Mouse (Mus musculus): ENCODE results near the gene Trim34b.
A peak's percentile ranks its signal among the peaks of the same experiment; 100 is the strongest.
"Not testable (repeated sequence)": the region's sequence is repeated elsewhere in the genome, so short reads cannot be mapped to it uniquely, and the experiment has no call there.

Gene Trim34b

DNA sequence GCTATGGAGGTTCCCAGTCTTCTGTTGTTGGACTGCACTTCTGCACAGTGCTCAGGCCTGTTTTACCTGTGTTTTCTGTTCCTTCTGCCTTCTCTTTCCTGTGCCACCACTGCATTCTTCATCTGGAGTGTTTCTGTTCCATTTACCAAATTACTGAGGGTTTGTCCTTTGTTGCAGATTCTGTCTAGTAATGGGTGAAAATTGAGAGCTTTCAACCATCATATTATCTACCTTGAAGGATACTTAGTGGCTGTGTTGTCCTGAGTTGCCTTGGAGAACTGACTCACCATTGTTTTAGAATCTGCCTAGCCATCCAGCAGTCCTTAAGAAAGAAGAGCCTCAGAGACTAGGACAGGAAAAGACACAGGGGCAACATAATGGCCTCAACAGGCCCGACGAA lies at the start of gene Trim34b:
Trim34b (plus strand) TSS at position 301 of the 400 bp plus-strand sequence.
- not testable (repeated sequence) for DNase-seq

DNA sequence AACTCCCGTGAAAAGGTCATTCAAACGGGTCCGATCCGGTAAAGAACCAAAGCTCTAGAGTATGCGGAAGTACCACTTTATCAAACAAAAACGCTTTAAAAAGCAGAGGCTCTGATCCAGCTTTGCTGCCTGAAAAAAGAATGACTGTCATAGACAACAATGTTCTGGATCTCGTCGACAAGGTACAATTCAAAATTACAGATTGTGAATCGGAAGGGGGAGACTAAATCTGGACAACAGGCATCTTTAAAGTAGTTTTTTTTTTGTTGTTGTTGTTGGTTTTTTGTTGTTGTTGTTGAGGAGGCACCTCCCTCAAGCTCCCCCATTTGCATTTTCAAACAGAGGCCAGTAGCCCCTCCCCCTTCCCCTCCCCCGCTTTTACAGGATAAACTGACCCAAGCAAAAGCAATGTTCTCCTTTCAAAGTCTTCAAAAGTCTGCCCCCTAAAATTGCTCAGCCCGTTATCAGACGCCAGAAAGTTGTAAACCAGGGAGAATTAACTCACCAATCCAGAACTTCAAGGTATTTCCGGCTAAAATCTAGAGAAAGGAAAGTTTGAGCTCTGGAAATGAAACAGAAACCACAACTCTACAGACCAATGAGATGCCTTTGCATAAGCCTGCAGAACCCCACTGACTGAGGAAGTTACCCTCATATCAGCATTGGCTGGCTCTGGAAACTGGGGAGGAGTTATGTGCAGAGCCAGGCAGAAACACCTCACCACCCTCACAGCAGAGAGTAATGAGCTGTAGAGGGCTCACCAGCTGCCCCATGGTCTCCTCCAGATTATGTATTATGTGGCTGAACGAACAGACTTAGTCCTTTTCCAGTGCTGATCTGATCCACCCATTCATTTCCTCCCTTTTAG lies 41.5 kb upstream of the Trim34b start, which contains the start of gene Trim5:
Trim5 (minus strand) TSS at position 519 of the 868 bp plus-strand sequence.
- DNase-seq, result peak in 1 of 2 experiments; percentile 6

DNA sequence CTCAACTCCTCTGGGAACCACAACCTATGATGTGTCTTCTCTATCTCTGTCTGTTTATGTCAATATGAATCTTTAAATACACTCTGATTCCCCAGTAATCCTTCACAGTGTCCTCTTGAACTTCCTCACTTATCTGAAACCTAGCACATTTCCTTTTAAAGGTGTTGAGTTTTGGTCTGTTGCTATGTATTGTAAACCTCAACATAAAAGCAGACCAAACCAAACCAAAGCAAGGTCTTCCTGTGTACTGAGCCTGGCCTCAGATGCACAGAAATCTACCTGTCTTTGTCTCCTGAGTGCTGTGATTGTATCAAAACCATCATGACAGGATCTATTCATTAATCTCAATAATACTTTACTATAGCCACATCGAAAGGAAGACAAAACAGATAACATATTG lies 38.6 kb upstream of the Trim34b start:
- DNase-seq, result no peak

DNA sequence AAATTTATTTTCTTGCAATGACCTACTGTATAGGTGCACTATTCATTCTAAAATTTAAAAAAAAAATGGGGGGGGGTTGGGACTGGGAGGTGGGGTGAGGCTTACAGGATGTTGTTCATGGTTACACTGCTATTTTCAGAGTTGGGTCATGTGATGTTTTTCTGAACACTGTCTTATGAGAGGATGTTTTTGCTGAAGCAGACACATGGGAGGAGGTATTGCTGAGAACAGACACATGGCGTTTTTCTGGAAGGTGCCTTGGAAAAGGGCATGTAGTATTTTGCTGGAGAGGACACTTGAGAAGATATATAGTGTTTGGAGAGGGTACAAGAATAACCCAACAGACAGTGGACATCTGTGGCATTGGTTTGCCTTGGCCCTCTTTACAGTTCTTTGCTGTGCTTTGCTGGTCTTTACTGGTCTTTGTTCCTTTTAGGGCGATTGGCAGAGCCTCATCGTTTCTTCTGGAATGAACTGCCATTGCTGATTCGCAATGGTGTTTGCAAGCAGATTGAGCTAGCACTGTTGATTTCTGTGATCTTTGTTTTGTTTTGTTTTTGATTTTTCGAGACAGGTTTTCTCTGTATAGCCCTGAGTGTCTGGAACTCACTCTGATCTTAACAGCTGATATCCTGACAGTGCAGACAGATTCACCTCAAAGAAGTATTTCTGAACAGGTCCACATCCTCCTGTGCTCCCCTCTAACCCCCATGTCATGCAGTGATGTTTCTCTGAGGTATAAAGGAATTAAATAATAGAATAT lies 37.5 kb upstream of the Trim34b start:
- DNase-seq, result no peak

DNA sequence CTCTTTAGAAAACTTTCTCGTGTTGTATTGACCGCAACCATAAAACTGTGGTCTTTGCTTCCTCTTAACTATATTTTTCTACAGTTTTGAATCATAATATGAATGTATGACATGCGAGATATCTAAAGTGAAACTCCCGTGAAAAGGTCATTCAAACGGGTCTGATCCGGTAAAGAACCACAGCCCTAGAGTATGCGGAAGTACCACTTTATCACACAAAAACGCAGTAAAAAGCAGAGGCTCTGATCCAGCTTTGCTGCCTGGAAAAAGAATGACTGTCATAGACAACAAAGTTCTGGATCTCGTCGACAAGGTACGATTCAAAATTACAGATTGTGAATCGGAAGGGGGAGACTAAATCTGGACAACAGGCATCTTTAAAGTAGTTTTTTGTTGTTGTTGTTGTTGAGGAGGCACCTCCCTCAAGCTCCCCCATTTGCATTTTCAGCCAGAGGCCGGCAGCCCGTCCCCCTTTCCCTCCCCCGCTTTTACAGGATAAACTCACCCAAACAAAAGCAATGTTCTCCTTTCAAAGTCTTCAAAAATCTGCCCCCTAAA lies 14.4 kb upstream of the Trim34b start:
- peak in 1 of 2 experiments; percentile 10 for DNase-seq

DNA sequence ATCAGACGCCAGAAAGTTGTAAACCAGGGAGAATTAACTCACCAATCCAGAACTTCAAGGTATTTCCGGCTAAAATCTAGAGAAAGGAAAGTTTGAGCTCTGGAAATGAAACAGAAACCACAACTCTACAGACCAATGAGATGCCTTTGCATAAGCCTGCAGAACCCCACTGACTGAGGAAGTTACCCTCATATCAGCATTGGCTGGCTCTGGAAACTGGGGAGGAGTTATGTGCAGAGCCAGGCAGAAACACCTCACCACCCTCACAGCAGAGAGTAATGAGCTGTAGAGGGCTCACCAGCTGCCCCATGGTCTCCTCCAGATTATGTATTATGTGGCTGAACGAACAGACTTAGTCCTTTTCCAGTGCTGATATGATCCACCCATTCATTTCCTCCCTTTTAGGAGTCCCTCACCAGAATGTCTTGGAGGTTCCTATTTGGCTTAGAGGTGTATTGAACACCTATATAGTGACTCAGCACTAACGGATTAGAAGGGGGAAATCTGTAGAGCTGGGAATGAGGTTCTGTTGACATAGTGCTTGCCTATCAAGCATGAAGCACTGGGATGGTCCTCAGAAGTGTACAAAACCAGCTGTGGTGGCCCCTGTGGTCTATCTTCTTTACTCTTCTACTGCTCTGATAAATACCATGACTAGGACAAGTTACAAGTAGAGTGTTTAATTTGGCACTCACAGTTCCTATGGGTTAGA lies 13.7 kb upstream of the Trim34b start, which contains the start of gene Trim12a:
Trim12a (minus strand) TSS at position 98 of the 712 bp plus-strand sequence.
- DNase-seq, result not testable (repeated sequence)

DNA sequence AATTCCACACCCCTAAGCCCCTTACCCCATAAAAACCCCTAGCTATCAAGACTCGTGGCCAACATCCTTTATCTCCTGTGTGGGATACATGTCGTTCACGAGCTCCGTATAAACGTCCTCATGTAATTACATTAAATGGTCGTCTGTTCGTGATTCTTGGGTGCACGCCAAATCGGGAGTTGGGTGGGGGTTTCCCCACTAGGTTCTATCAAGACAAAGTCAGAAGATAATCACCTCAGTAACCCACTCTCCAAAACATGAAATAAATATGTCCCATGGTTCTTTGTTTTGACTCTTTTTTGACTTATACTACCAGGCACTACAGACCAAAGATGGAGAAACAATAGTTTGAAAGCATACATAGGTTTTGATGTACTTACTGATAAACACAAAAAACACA lies 7.2 kb upstream of the Trim34b start:
- DNase-seq, result no peak

DNA sequence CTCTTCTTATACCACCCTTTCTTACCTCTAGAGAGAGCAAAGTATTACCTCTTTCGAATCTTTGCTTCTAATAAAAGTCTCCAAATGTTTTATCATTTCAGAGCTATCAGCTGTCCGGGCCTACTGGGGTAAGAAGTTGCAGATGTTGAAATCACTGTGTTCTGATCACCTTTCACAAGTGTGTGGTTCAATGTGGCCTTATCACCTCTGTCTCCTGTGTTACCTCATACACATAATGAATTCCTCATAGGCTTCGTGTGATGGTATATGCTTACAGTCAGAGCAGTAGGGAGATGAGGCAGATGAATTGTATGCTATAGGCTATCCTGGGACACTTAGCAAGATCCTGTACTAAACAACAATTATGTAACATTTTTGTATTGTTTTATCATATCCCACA lies 6.3 kb downstream of the Trim34b start:
- DNase-seq, result not testable (repeated sequence)

DNA sequence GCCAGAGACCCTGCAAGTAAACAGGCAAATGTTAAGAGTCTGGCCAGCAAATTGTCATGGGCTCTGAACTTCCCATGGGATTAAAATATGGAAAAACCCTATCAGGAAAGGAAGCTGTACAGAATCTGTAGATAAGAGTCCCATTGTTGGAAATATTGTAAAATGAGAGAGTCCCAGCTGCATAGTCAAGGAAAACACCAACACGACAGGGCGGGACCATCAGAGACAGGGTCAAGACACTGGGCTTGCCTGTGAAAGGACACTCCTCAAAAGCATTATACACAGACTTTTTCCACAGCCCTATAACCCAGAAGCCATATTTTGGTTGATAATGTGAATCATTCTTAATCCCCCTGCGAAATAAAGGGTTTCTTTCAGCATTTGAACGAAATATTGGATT lies 11.5 kb downstream of the Trim34b start:
- DNase-seq, result not testable (repeated sequence)

DNA sequence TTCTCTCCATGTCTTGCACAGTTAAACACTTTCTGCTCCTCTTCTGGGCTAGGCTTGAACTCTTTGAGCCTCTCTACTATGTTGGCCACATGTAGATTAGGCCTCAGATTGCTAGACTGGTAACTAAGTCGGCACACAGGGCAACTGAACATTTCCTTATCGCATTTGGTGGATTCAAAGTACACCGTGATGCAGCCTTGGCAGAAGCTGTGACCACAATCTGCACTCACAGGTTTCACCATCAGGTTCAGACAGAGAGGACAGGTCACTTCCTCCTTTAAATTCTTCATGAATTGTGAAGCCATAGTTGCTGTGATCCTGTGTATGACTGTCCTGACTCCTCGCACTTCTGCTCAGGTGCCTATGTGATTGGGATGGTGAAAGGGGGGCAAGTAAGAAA lies 18.8 kb downstream of the Trim34b start:
- DNase-seq, result not testable (repeated sequence)

DNA sequence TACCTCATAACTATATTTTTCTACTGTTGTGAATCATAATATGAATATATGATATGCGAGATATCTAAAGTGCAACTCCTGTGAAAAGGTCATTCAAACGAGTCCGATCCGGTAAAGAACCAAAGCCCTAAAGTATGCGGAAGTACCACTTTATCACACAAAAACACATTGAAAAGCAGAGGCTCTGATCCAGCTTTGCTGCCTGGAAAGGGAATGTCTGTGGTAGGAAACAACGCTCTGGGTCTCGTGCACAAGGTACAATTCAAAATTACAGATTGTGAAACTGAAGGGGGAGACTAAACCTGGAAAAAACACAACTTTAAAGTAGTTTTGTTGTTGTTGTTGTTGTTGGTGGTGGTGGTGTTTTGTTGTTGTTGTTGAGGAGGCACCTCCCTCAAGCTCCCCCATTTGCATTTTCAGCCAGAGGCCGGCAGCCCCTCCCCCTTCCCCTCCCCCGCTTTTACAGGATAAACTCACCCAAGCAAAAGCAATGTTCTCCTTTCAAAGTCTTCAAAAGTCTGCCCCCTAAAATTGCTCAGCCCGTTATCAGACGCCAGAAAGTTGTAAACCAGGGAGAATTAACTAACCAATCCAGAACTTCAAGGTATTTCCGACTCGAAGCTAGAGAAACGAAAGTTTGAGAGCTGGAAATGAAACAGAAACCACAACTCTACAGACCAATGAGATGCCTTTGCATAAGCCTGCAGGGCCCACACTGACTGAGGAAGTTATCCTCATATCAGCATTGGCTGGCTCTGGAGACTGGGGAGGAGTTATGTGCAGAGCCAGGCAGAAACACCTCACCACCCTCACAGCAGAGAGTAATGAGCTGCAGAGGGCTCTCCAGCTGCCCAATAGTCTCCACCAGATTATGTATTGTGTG lies 23.7 kb downstream of the Trim34b start, which contains the start of gene Trim12c:
Trim12c (minus strand) TSS at position 646 of the 883 bp plus-strand sequence.
- peak; percentile 77 to 90 for DNase-seq

DNA sequence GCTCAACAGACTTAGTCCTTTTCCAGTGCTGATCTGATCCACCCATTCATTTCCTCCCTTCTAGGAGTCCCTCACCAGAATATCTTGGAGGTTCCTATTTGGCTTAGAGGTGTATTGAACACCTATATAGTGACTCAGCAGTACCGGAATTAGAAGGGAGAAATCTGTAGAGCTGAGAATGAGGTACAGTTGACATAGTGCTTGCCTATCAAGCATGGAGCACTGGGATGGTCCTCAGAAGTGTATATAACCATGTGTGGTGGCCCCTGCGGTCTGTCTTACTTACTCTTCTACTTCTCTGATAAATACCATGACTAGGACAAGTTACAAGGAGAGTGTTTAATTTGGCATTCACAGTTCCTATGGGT lies 24.3 kb downstream of the Trim34b start:
- DNase-seq, result no peak

DNA sequence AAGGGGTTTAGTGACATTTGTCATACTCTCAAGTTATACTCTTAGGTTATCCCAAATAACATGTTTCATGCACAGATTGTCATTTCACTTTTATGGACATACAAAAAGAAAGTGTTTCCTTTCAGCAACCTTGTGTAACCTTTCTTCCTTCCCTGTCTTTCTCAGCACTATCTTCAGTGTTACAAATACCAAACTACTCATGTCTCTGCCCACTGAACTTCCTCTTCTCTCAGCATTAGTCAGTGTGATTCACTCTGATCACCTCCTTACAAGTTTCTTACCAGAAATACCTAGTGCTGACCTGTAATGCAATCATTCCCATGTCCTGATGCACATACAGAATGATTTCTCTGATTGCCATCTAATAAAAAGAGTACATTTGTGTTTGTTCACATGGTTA lies 37.1 kb downstream of the Trim34b start:
- DNase-seq, result no peak

DNA sequence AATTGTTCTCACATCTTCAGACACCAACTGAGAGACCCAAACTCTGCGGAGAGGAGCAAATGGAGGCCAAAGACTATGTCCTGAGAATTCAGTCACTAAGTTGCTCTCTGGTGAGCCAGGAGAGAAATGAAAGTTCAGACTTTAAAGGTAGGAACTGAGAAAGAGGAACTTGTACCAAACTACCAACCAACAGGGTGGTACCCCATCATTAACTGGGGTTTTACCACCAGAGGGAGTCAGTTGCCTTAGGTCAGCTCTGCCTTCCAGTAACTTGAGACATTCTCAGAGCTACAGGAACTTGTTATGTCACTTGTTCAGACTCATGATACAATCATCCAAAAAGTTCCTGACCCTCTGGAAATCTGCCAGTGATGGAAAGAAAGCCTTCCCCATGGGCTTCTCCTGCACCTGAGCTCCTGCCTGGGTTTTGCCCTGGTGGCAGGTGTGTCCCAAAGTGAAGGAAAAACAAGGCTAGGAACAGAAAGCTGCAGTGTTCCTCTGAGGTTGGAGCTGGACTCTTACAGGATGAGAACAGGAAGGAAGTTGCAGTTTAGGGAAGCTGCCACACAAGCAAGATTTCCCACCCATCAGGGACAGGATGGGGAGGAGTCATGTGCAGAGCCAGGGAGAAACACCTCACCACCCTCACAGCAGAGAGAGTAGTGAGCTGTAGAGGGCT lies 40.6 kb downstream of the Trim34b start, which contains the start of gene Trim30b:
Trim30b (minus strand) TSS at position 149 of the 679 bp plus-strand sequence.
- DNase-seq, result no peak
